Mouse (Mus musculus) mouse embryonic stem cell (cell line): Measurements from ENCODE around the gene Nktr.

ENCODE experiments used
- in situ Hi-C, 2 experiments: fragments of 300-500 bp; cut with MboI; formaldehyde crosslinking; loops; 1 replicate in 1 of 2; 3 replicates in 1 of 2; pipeline ENCODE4 v1.14.3; 2019 to 2020; ENCODE audit warnings: low sequenced_read_pairs in 2 of 2, low pct_unique_long_range_greater_than_20kb in 1 of 2, mixed read lengths in 1 of 2; ENCODE audit not compliant: unreplicated experiment in 1 of 2

Gene Nktr

DNA sequence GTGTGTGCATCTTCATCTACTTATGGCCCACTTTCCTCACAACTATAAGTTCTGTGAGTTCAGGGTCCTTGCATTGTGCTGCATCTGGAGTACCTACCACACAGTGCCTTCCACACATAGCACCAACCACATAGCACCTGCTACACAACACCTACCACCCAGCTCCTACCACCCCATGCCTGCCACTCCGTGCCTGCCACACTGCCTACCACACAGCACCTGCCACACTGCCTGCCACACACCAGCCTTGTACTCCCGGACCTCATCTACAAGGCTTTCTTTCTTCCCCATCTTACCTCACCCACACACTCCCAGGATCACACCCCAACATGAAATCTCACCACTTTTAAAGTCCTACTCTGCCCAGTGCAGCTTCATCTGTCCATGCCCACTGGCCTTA, 67.4 kb downstream of the Nktr start:
- in situ Hi-C loops: no loop called here

DNA sequence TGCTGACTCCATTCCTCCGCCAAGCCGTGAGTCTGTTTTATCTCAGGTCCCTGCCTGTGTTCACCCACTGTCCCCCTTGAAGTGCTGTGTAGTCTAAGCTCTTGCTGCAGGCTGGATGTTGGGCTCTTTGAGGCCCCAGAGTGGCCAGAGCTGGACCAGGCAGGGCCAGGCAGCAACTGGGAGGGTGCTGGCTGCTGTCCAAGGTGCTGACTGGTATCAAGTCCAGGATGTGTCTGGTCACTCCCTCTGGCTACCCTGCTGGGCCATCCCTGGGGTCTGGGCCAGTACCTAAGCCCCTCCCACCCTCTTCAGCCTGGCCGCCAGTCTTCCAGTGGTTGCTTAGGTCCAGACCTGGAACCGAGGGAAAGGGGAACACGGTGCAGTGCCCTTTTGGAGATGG, 72.2 kb downstream of the Nktr start:
- in situ Hi-C loops: no loop called here

DNA sequence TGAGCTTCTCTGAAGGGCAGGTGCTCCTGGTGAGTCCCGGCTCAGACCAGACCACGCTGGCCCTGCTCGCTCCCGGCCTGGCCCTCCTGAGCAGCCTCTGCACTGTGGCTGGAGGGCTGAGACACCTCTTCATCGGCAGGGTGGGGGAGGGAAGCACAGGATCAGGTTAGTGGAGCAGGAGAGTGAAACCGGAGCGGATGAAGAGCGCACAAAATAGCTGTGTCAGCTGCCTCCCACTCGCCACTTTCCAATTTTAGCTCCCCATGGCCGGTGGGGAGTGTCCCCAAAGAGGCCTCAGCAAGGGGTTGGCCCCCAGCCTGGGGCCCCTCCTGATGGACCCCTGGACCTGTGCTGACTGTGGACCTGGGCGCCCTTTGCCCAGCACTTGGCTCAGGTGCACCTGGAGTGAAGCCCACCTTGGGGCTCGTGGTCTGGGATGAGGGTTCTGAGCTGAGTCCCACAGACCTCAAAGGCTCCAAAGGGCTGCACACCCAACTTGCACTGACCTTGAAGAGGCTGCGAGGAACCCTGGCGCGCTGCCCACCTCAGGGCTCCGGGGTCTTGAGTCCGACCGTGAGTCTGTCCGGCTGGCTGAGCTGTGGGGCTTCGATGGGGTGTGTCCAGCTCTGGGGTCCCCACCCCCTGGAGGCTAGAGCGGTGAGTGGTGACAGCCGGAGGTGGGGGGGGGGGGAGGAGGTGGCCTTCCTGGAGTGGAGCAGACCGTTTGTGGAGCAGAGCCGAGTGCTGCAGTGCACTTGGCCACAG, 73.0 kb downstream of the Nktr start, which contains the start of gene Hhatl:
Gene Hhatl (minus strand): TSS at position 751 of the 765 bp plus-strand sequence.
- in situ Hi-C loops: no loop called here

DNA sequence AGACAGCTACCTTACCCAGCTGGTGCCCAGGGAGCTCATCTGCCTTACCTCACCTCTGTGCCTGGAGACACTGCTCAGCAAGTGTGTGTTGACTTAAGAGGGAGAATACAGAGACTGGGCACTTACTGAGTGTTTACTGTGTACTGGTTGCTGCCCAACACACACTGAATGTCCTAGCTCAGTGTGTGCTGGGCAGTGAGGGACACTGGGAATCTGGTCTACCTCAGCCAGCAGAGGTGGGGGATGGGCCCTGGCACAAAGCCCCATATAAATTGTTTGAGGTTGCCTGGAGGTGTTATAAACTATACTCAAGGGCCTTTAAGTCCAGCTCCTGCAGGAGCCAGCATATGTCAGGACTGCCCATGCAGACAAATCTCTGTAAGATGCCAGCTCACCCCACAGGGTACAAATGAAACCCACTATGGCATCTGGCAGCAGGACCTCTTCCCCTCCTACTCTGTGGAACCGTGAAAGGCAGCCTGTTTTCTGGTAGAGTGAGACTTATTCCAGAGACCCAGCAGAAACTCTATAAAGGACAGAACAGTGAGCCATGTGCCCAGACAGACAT, 76.1 kb downstream of the Nktr start:
- in situ Hi-C loops: no loop called here

DNA sequence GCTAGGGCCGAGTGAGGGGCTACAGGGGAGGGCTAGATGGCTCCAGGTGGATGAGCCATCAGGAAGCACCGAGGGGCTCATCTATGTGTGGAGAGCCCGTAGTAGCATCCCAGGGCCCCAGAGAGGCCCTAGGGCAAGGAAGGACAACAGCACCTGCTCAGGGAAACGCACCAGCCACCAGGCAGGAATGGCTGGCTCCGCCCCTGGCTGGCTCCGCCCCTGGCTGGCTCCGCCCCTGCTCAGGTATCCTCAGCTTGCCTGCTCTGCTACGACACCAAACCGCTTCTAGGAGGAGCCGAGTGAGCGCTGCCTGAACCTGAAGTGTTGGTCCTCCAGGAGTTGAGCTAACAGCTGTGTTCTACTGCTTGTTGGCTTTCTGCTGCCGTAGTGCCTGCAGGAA, 78.8 kb downstream of the Nktr start:
- in situ Hi-C loops: no loop called here

DNA sequence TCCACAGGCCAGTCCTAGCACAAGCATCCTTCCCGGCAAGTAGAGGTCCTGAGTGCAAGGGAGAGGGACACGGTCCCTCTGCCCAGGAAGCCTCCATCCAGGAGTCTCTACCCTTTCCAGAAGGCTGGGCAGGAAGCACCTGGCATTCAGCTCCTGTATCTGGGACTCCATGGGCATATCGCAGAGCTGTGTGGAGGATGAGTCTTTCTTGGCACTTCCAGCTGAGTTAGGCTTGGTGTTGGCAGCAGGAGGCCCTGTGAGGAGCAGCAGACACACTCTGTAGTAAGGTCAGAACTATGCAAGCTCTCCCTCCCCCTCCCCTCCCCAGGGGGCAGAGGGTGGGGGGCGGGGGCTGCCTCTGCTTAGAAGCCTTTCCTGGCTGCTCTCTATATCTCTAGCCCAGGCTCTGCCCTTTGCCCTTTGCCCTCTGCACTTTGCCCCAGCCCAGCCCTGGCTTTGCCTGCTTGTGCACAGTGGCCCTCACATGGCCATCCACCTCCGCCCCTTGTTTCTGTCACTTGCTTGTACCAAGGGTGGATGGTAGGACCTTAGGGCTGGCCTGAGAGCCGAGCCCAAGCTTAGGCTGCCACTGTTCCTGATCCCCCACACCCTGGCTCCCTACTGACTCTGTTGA, 80.0 kb downstream of the Nktr start:
- in situ Hi-C loops: no loop called here

DNA sequence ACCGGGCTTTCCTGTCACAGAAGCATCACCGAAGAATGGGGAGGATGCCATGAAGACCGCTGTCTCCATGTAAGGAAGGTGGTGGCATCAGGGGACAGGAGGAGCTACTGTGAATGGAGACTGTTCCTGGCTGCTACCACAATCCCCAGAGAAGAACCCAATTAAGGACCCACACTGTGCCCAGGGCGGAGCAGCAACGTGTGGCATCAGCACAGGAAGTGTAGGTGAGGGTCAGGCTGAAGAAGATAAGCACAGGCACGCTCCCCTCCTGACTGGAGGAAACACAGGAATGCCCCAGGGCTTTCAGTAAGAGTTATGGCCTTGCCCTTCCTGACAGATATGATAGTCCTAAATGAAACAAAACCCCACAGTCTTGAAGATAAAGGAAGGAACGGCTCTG, 83.8 kb downstream of the Nktr start:
- in situ Hi-C loops: no loop called here
